Mouse (Mus musculus) MEL (cell line): ENCODE measurements around the gene Mrnip. TPM values are rescaled to one million over a fixed set of nuclear protein-coding genes. Genes with fewer than 3 reads are reported as not detected.

Experiments used
- DNase-seq: peaks from one replicate; pipeline ENCODE4 v3.0.0; 2011; ENCODE audit warnings: low read depth, low spot score
- H3K27ac ChIP-seq: 2 replicates; pipeline ENCODE4 v1.5.1; 2012; ENCODE audit warnings: low read depth, mild to moderate bottlenecking, control low read depth, low read length, moderate library complexity; ENCODE audit not compliant: control insufficient read depth
- H3K27me3 ChIP-seq, 2 experiments: fragments of 150-350 bp in 1 of 2; sonication (generic) in 1 of 2; 2 replicates each; pipeline ENCODE4 v1.6.1; 2012; ENCODE audit warnings: low read length in 2 of 2, mild to moderate bottlenecking in 2 of 2, improper control_type of control experiment in 1 of 2, moderate library complexity in 1 of 2; ENCODE audit not compliant: insufficient read depth in 2 of 2, control insufficient read depth in 1 of 2
- H3K36me3 ChIP-seq, 2 experiments: 2 replicates each; pipeline ENCODE4 v1.6.1; 2012 to 2014; ENCODE audit warnings: low read length in 2 of 2, improper control_type of control experiment in 1 of 2, inconsistent platforms in 1 of 2, mild to moderate bottlenecking in 1 of 2; ENCODE audit not compliant: insufficient read depth in 2 of 2, control insufficient read depth in 1 of 2
- H3K4me1 ChIP-seq, 2 experiments: fragments of 150-350 bp in 1 of 2; sonication (generic) in 1 of 2; 2 replicates each; pipeline ENCODE4 v1.6.1; 2012; ENCODE audit warnings: low read length in 2 of 2, improper control_type of control experiment in 1 of 2, mild to moderate bottlenecking in 1 of 2; ENCODE audit not compliant: insufficient read depth in 2 of 2, control insufficient read depth in 1 of 2
- H3K4me3 ChIP-seq, 2 experiments: fragments of 150-350 bp in 1 of 2; sonication (generic) in 1 of 2; 2 replicates each; pipeline ENCODE4 v1.5.1; 2012; ENCODE audit warnings: low read depth in 2 of 2, low read length in 2 of 2, mild to moderate bottlenecking in 2 of 2, moderate library complexity in 2 of 2, control low read depth in 1 of 2, improper control_type of control experiment in 1 of 2; ENCODE audit not compliant: control insufficient read depth in 1 of 2, insufficient read depth in 1 of 2
- H3K79me2 ChIP-seq: 2 replicates; pipeline ENCODE4 v1.6.1; 2012; ENCODE audit warnings: mild to moderate bottlenecking, low read length, moderate library complexity; ENCODE audit not compliant: control insufficient read depth, poor library complexity, insufficient read depth
- H3K9ac ChIP-seq: 2 replicates; pipeline ENCODE4 v1.6.1; 2012; ENCODE audit warnings: low read depth, mild to moderate bottlenecking, control low read depth, low read length, moderate library complexity; ENCODE audit not compliant: control insufficient read depth, poor library complexity, severe bottlenecking
- H3K9me3 ChIP-seq: fragments of 150-350 bp; sonication (generic); replicated peaks from 2 replicates; pipeline ENCODE4 v1.6.1; 2012; ENCODE audit warnings: mild to moderate bottlenecking, low read length, improper control_type of control experiment, moderate library complexity; ENCODE audit not compliant: insufficient read depth
- CTCF ChIP-seq, 3 experiments: IDR thresholded peaks in 2 of 3; conservative IDR thresholded peaks in 1 of 3; 2 replicates each; pipeline ENCODE4 v1.5.1; 2011 to 2012; ENCODE audit warnings: low read length in 3 of 3, low read depth in 2 of 3, mild to moderate bottlenecking in 2 of 3, improper control_type of control experiment in 1 of 3, inconsistent platforms in 1 of 3, mixed read lengths in 1 of 3, moderate library complexity in 1 of 3; ENCODE audit not compliant: control insufficient read depth in 1 of 3, insufficient read depth in 1 of 3, poor library complexity in 1 of 3, severe bottlenecking in 1 of 3
- ETS1 ChIP-seq: IDR thresholded peaks from 2 replicates; pipeline ENCODE4 v1.6.1; 2012; ENCODE audit warnings: low read depth, mild to moderate bottlenecking, inconsistent platforms, low read length, improper control_type of control experiment, moderate library complexity
- GABPA ChIP-seq: IDR thresholded peaks from 2 replicates; pipeline ENCODE4 v1.6.1; 2012; ENCODE audit warnings: low read depth, mild to moderate bottlenecking, inconsistent platforms, low read length, improper control_type of control experiment, moderate library complexity
- GATA1 ChIP-seq: IDR thresholded peaks from 2 replicates; pipeline ENCODE4 v1.6.1; 2011; ENCODE audit warnings: low read depth, low read length, improper control_type of control experiment
- JUND ChIP-seq: IDR thresholded peaks from 2 replicates; pipeline ENCODE4 v1.6.1; 2011; ENCODE audit warnings: low read depth, mild to moderate bottlenecking, improper control_type of control experiment, low read length
- KAT2A ChIP-seq: conservative IDR thresholded peaks from 2 replicates; pipeline ENCODE4 v1.6.1; 2012; ENCODE audit warnings: low read depth, low read length, improper control_type of control experiment, inconsistent platforms
- MAFK ChIP-seq: IDR thresholded peaks from 2 replicates; pipeline ENCODE4 v1.6.1; 2011; ENCODE audit warnings: low read depth, mild to moderate bottlenecking, low read length, improper control_type of control experiment, borderline replicate concordance
- MAX ChIP-seq: IDR thresholded peaks from 2 replicates; pipeline ENCODE4 v1.6.1; 2011; ENCODE audit warnings: low read length, improper control_type of control experiment
- MXI1 ChIP-seq: IDR thresholded peaks from 2 replicates; pipeline ENCODE4 v1.6.1; 2011; ENCODE audit warnings: mild to moderate bottlenecking, low read depth, low read length, improper control_type of control experiment
- MYB ChIP-seq: IDR thresholded peaks from 2 replicates; pipeline ENCODE4 v1.6.1; 2011; ENCODE audit warnings: mild to moderate bottlenecking, low read depth, low read length, improper control_type of control experiment
- MYC ChIP-seq: IDR thresholded peaks from 2 replicates; pipeline ENCODE4 v1.6.1; 2011; ENCODE audit warnings: low read depth, mild to moderate bottlenecking, low read length, improper control_type of control experiment, moderate library complexity
- NELFE ChIP-seq: IDR thresholded peaks from 2 replicates; pipeline ENCODE4 v1.6.1; 2011; ENCODE audit warnings: low read depth, low read length, improper control_type of control experiment
- NRF1 ChIP-seq: IDR thresholded peaks from 2 replicates; pipeline ENCODE4 v1.6.1; 2014; ENCODE audit warnings: low read depth, mild to moderate bottlenecking, inconsistent platforms, low read length, improper control_type of control experiment, moderate library complexity; ENCODE audit not compliant: poor library complexity, insufficient read depth, severe bottlenecking
- POLR2AphosphoS5 ChIP-seq: IDR thresholded peaks from 2 replicates; pipeline ENCODE4 v1.6.1; 2012; ENCODE audit warnings: low read depth, borderline replicate concordance, mild to moderate bottlenecking, inconsistent platforms, low read length, moderate library complexity, mixed read lengths
- RAD21 ChIP-seq: IDR thresholded peaks from 2 replicates; pipeline ENCODE4 v1.6.1; 2011; ENCODE audit warnings: mild to moderate bottlenecking, low read depth, low read length, improper control_type of control experiment
- RCOR1 ChIP-seq: IDR thresholded peaks from 2 replicates; pipeline ENCODE4 v1.6.1; 2012; ENCODE audit warnings: low read depth, mild to moderate bottlenecking, inconsistent platforms, low read length, improper control_type of control experiment
- SIN3A ChIP-seq: IDR thresholded peaks from 2 replicates; pipeline ENCODE4 v1.6.1; 2012; ENCODE audit warnings: low read length, improper control_type of control experiment, inconsistent platforms
- TCF12 ChIP-seq: IDR thresholded peaks from 2 replicates; pipeline ENCODE4 v1.6.1; 2014; ENCODE audit warnings: low read depth, mild to moderate bottlenecking, inconsistent platforms, low read length, improper control_type of control experiment, moderate library complexity
- USF2 ChIP-seq, 2 experiments: IDR thresholded peaks; 2 replicates each; pipeline ENCODE4 v1.6.1; 2011 to 2012; ENCODE audit warnings: improper control_type of control experiment in 2 of 2, low read length in 2 of 2, borderline replicate concordance in 1 of 2, inconsistent platforms in 1 of 2, low read depth in 1 of 2, mild to moderate bottlenecking in 1 of 2; ENCODE audit not compliant: insufficient read depth in 1 of 2
- ZC3H11A ChIP-seq: IDR thresholded peaks from 2 replicates; pipeline ENCODE4 v1.6.1; 2012; ENCODE audit warnings: low read depth, mild to moderate bottlenecking, inconsistent platforms, low read length, improper control_type of control experiment
- ZMIZ1 ChIP-seq: IDR thresholded peaks from 2 replicates; pipeline ENCODE4 v1.6.1; 2012; ENCODE audit warnings: low read depth, mild to moderate bottlenecking, inconsistent platforms, low read length, improper control_type of control experiment, moderate library complexity
- ZNF384 ChIP-seq: IDR thresholded peaks from 2 replicates; pipeline ENCODE4 v1.6.1; 2012; ENCODE audit warnings: low read depth, mild to moderate bottlenecking, inconsistent platforms, low read length, improper control_type of control experiment
- polyA plus RNA-seq, 2 experiments: library from polyadenylated mRNA; stranded (reverse) in 1 of 2; unstranded in 1 of 2; fragments of >175 nt in 1 of 2; fragments of >200 nt in 1 of 2; gene quantifications; 2 replicates each; pipeline versions ENCODE4 v1.2.1 to v1.2.4; 2012; ENCODE audit warnings: low replicate concordance in 2 of 2, low read depth in 1 of 2; ENCODE audit not compliant: insufficient read length in 2 of 2, insufficient read depth in 1 of 2, missing spikeins in 1 of 2
- total RNA-seq: library from RNA; depleted of rRNA; stranded (reverse); fragments of 300-350 nt; gene quantifications from 2 replicates; pipeline ENCODE4 v1.2.3, GENCODE M21; 2012

The Mrnip gene
- total and polyA plus RNA-seq, 3 experiments = 8.6 to 10.6 TPM; not detected in 1

- no peak overlapping the region for H3K4me3 ChIP-seq
- TF ChIP-seq MAX (no peak), ZNF384 (no peak), NRF1 (no peak), RAD21 (no peak), POLR2AphosphoS5 (no peak), ETS1 (no peak), RCOR1 (no peak), GABPA (no peak), MYB (no peak), CTCF (IDR thresholded peaks at IDR 0.05 in 2 of 3, conservative IDR thresholded peaks at IDR 0.05 in 1 of 3; ENCODE audit: control insufficient read depth in 1 of 3, insufficient read depth in 1 of 3, low read depth in 2 of 3, low read length in 3 of 3, poor library complexity in 1 of 3, severe bottlenecking in 1 of 3) (no peak)
- TF ChIP-seq, all 39 proteins: peak for 0
- H3K27ac ChIP-seq = no peak overlapping the region
Measured at GRCm38 (mm10) chr11:50229252-50229910, 55.1 kb downstream of the Mrnip start.

DNA sequence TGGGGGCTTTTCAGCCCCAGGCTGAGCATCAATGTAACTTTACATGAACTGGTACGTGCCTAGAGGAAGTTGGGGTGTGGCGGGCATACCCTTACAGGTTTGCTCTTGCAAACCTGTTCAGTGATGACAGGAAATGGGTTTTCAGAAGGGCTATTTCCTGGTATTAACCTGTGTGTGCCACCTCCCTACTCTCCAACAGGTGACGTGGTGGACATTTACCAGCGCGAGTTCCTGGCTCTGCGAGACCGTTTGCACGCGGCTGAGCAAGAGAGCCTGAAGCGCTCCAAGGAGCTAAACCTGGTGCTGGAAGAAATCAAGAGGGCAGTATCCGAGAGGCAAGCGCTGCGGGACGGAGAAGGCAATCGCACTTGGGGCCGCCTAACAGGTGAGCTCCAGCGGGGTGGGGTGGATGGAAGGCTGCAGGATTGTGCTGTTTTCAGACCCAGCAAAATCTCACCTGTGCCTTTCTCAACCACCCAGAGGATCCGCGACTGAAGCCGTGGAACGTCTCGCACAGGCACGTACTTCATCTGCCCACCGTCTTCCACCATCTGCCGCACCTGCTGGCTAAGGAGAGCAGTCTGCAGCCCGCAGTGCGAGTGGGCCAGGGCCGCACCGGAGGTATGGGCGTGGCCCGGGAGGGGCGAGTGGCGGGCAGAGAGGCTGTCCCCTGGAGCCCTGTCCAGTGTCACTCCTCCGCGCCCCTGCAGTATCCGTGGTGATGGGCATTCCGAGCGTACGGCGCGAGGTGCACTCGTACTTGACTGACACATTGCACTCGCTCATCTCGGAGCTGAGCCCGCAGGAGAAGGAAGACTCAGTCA is 56.4 kb downstream of the Mrnip start:
- DNase-seq = no peak
- no peaks in the 10 kb centered on the region for H3K27me3 ChIP-seq
- no peaks in the 10 kb centered on the region for H3K9me3 ChIP-seq
- no peak for TF ChIP-seq RCOR1
- no peak overlapping the region for H3K27ac ChIP-seq
- no peak overlapping the region for H3K4me3 ChIP-seq
- H3K79me2 ChIP-seq = peaks cover 3% of the 10 kb centered on the region
- peaks cover 3 to 14% of the 10 kb centered on the region in 2 experiments; a peak in 3 of 4 replicates for H3K4me1 ChIP-seq
- H3K9ac ChIP-seq = no peak overlapping the region
- peaks cover 2 to 5% of the 10 kb centered on the region in 2 experiments; a peak in 1 of 4 replicates for H3K36me3 ChIP-seq

More at GRCm38 (mm10) chr11:50229252-50229910, 55.1 kb downstream of the Mrnip start:
- DNase-seq = no peak
- Histone ChIP-seq H3K79me2 (peaks cover 8% of the 10 kb centered on the region), H3K9ac (no peak overlapping the region), H3K36me3 (peaks cover 2 to 5% of the 10 kb centered on the region in 2 experiments; a peak in 1 of 4 replicates), H3K27me3 (no peaks in the 10 kb centered on the region), H3K9me3 (no peaks in the 10 kb centered on the region), H3K4me1 (peaks cover 3 to 14% of the 10 kb centered on the region in 2 experiments; a peak in 3 of 4 replicates)

- no peaks in the 10 kb centered on the region for H3K9me3 ChIP-seq
- peaks cover 2 to 5% of the 10 kb centered on the region in 2 experiments; a peak in 1 of 4 replicates for H3K36me3 ChIP-seq
- no peak overlapping the region for H3K4me3 ChIP-seq
- DNase-seq = peak; percentile 86
- H3K27me3 ChIP-seq = no peaks in the 10 kb centered on the region
- H3K27ac ChIP-seq = no peak overlapping the region
- no peak overlapping the region for H3K9ac ChIP-seq
- peaks cover 2 to 11% of the 10 kb centered on the region in 2 experiments; a peak in 3 of 4 replicates for H3K4me1 ChIP-seq
- no peaks in the 10 kb centered on the region for H3K79me2 ChIP-seq
- TF ChIP-seq SIN3A = peak; percentile 38; the same call in 1 of the 2 replicates
- no peak for TF ChIP-seq MYC
- no peak for TF ChIP-seq ZMIZ1
- TF ChIP-seq ZNF384 = peak; percentile 39; the same call in 1 of the 2 replicates
- no peak for TF ChIP-seq TCF12
- no peak for TF ChIP-seq RCOR1
- TF ChIP-seq MYB = no peak
- no peak for TF ChIP-seq MAFK
- no peak for TF ChIP-seq GATA1
- no peak for TF ChIP-seq MXI1
- TF ChIP-seq NRF1 = no peak
- TF ChIP-seq KAT2A = no peak
- TF ChIP-seq ZC3H11A = peak; percentile 60
- TF ChIP-seq JUND = no peak
- no peak for TF ChIP-seq USF2 (IDR thresholded peaks at IDR 0.05; ENCODE audit: borderline replicate concordance in 1 of 2, insufficient read depth in 1 of 2, low read depth in 1 of 2, low read length in 2 of 2)
- TF ChIP-seq NELFE = no peak
- TF ChIP-seq GABPA = no peak
Measured at GRCm38 (mm10) chr11:50231411-50231810, 57.2 kb downstream of the Mrnip start.
